Mouse (Mus musculus) layer of hippocampus, postnatal 25 days (tissue): Measurements from ENCODE around the gene Adcy9. TPM values are rescaled to one million over a fixed set of nuclear protein-coding genes. Genes with fewer than 3 reads are reported as not detected.
A peak's percentile ranks its signal among the peaks of the same experiment; 100 is the strongest.

ENCODE experiments used
- DNase-seq, 2 experiments: peaks; one replicate each; pipeline ENCODE4 v3.0.0; 2022; ENCODE audit warnings: mixed read lengths in 2 of 2, low spot score in 1 of 2; ENCODE audit errors: extremely low spot score in 1 of 2
- total RNA-seq, 2 experiments: library from RNA; stranded (reverse); gene quantifications; 2 replicates each; pipeline ENCODE4 v1.2.3; 2021

The Adcy9 gene
- total RNA-seq, 2 experiments from 2014 or later: 92.5 to 98.5 TPM

DNA sequence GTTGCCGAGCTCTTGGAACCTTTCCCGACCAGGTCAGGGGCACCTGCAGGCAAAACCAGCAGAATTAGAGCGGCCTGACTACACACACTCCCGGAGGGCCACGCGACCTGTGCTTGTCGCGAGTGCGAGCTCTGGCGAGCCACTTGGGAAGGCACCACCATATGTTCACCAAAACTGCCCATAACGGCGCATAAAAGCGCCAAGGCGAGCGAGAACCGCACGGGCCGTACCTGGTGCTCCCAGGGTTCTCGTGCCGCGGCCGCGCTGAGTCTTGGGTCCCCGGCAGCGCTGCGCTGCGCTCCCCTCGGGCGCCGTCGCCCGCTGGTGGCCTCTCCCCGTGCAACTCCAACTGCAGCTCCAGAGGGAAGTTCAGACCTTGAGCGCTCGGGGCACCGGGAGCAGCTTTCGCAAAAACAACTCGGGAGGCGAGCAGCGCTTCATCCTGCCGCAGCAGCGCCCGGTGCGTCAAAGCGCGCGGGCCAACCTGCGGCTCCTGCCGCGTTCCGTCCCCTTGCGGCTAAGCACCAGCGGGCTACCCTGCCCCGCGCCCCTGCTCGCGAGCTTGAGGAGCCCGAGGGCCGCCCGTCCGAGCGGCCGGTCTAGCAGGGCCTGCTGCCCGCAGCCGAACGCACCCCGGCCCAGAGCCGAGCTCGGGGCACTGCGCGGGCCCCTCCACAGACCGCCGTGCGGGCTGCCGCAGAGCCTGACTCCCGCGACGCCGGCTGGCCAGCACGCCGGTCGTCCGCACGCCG, 576 bp downstream of the Adcy9 start:
- DNase-seq: peak; percentile 40 to 51

DNA sequence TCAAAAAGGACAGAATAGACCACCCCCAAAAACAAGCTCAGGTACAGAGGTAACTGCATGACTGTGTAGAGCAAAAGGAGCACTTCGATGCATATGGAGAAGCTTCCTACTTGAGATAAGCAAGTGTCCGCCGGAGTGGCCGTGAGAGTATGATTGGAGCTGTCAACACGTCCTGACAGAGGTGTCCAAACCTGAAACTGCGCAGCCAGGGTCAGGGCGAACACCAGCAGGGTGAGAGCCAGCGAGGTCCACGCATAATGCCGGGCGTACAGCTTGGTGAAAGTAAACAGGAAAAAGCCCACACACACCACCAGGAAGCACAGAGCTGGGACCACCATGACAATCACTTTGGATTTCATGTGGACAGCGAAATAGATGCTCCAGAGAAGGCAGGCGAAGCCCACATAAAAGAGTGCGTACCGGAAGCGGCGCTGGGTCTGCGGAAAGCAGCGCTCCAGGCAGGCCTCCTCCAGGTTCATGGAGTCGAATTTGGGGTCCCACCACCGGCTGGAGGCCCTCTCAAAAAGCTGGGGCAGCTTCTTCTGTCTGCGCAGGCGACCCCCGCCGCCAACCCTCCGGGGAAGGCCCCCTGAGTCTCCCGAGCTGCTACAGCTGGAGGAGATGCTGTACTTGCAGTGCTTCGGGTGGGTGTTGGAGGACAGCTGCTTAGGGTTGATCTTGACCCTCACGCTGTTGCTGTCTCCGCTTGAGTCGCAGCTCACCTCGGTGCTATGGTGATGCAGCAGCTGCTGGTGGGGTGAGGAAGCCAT, 1.3 kb downstream of the Adcy9 start:
- DNase-seq: no peak

DNA sequence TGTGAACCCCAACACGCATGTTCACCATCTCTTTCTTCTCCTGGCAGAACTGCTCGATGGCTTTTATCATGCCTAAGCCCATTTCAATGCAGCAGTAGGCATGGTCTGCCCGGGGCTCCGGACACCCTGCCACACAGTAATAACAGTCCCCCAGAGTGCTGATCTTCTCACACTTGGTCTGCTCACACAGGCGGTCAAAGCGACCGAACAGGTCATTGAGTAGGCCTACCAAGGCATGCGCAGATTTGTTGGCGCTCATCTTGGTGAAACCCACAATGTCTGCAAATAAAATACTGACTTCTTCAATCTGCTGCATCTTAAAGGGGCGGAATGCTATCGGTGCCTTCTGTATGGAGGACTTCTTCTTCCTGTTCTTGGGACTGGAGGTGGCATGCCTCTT, 2.2 kb downstream of the Adcy9 start:
- no peak for DNase-seq

DNA sequence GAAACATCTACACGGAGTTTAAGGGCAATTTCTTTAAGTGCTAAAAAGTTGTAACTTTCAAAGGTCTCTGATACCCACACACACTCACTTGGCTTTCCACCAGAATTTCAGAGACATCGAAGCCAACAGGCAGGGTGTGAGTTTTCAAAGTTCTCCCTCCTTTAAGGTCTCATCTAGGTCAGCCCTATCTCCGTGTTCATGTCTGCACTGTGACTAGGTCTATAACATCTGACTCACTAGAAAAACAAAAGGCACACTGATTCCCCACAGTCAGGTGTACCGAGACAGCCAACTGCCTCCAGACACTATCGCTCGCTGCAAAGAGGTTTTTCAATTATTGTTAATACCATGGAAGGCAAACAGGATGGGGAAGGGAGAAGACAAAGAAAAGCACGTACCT, 2.8 kb downstream of the Adcy9 start:
- no peak for DNase-seq

DNA sequence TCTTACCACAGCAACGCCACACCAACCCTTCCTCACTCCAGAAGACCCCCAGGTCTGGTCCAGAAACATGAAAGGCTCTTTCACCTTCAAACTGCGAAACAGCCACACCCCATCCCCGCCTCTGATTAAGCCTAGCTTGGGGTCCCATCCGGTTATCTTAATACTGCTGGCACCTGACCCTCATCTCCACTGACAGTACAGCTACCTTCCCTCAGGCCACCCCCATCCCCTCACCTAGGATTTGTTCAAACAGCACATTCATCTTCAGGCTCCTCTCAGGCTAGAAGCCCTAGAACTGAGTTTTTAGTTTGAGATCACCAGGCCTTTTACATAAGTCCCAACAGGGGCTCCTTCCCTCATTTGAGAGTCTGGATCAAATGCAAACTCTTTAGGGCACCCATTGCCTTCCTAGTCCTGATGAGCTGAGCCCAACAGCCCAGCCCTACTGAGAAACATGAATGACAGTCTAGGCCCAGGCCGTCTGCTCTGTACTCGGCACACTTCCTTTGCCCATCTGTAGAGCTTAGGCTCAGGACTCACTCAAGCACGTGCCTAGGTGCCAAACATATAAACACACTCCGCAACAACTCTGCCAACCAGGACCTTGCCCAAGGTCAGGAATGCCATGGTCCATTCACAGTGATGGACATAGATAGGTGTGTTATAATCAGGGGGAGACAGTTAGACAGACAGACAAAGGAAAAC, 5.3 kb downstream of the Adcy9 start:
- no peak for DNase-seq

DNA sequence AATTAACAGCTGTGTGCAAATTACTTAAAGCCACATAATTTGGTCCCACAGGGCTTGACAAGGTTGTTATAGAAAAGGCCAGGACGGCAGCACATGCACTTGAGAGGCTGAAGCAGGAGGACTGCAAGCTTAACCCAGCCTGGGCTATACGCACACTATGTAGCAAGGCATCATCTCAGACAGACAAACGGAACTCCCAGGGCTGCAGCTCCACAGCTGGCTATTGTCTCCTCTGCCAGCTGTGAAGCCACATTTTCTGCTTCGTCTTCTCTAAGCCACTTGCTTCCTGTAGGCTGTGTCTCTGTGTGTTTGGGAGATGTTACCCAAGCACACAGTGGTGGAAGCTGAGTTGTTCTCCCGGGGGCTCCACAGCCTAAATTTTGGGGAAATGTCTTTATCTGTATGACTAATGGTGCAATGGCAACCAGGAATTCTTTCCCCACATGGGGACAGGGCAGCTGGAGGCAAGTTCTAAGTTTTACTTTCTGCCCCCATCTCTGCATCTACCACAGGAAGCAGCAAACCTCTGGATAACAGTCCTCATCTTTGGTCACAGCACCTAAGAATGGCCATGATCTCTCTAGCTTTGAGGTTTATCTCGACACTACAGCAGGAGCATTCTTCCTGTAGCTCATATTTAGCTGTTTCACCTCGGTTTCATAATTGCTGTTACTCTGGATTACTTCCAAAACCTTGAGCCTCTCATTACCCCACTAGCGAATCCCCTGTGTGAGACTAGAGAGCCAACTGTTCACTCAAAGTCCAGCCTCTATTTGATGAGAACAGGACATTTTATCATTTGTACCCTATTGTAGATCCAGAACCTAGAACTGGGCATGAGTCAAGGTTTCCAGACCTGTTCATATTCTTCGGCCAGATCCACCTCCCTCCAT, 6.1 kb downstream of the Adcy9 start:
- no peak for DNase-seq

DNA sequence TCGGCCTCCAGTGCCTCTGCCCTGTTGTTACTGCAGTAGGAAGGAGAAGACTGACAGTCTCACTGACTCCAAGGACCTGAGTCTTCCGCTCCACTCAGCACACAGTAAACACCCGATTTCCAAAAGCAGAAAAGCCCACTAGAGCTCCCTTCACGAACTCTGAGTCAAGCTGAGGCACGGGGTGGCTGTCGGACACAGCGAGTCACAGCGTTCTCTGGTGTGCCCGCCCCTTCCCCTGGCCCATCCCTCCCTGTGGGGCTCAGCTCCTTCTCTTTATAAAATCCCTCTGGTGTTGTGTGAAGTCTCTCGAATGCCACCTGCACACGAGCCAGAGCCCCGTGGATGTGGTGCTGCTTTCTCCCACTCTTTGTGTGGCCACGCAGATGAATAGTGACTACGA, 7.0 kb downstream of the Adcy9 start:
- DNase-seq: no peak

DNA sequence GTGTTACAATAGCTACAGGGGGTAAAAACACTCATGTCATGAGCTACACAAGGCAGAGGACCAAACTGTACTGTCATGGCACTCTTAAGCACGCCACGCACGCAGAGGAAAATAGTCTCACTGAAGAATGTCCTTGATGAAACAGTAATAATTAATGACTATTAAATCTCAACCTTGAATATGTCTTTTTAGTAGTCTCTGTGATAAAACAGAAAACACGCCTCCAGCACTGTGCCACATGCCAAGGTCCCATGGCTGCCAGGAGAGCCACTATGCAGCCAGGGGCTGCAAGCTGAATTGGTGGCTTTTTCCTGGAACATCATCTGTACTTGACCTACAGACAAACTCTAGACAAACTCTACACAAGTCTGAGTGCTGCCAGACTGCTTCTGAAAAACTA, 8.0 kb downstream of the Adcy9 start:
- DNase-seq: no peak

DNA sequence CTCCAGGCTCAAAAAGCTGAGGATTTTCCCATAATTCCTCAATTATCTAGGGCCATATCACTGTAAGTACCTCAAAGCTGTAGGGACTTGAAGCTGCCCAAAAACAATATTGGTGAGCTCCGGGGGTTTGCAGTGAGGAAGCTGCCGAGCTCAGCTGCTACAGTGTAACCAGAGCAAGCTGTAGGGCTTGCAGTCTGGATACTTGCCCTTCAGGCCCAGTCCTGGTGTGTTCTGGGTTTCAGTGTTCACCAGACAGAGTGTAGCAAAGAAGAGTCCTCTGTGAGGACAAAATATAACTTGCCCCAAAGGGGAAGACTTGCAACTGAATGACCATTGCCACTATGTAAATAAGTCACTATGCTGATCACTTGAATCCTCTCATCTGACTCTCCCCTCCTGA, 9.0 kb downstream of the Adcy9 start:
- DNase-seq: no peak

DNA sequence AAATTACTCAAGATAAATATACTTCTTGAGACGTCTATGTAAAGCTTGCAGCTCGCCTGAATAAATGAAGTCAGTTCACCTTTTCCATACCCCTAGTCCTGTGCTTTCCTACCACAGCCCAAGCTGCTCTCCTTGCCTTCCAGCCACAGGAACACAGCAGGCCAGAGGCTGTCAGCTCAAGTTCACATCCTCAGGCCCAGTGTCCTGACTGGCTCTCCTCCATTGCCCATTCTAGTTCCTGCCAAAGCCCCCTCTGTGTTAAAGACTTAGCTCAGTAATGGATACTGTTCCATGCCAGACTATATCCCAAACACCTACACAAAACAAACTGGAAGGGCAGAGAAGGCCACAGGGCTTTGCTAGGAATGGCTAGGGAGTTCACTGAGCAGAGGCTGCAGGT, 12.8 kb downstream of the Adcy9 start:
- DNase-seq: no peak

DNA sequence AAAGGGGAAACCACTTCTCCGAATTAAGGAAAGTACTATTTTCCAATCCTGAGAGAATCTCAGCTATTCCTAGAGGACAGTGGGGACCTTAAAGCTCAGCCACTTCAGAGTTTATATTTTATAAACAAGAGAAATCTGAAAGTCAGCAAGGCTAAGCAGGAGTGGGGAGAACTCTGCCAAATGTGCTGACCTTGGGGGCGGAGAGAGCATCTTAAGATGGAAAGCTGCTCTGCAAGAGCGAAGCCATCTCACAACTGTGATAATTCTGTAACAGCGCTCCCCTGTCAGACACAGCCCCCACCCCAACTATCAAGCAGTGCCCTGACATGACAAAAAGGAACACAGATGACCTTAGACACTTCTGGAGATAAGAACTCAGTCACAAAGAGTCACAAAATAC, 13.6 kb downstream of the Adcy9 start:
- no peak for DNase-seq

DNA sequence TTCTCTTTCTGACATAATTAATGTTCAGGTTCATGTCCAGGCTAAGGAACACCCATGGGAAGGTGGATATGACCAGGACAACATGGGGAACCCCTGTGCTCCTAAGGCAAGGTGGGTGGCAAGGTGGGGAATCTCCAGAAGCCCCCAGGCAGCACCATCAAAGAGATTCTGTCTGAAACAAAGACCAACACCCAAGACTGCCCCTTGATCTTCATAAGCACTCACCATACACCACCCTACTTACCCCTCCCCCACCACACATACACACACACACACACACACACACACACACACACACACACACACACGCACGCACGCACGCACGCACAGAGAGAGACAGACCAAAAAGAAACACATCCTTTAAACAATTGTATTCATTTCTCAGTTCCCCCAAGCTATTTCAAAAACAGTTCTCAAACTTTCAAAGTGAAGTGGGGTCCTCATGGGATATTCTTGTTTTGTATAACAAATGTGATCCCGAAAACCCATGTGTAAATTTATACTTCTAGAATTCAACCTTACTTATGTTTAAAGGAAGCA, 14.2 kb downstream of the Adcy9 start:
- DNase-seq: no peak

DNA sequence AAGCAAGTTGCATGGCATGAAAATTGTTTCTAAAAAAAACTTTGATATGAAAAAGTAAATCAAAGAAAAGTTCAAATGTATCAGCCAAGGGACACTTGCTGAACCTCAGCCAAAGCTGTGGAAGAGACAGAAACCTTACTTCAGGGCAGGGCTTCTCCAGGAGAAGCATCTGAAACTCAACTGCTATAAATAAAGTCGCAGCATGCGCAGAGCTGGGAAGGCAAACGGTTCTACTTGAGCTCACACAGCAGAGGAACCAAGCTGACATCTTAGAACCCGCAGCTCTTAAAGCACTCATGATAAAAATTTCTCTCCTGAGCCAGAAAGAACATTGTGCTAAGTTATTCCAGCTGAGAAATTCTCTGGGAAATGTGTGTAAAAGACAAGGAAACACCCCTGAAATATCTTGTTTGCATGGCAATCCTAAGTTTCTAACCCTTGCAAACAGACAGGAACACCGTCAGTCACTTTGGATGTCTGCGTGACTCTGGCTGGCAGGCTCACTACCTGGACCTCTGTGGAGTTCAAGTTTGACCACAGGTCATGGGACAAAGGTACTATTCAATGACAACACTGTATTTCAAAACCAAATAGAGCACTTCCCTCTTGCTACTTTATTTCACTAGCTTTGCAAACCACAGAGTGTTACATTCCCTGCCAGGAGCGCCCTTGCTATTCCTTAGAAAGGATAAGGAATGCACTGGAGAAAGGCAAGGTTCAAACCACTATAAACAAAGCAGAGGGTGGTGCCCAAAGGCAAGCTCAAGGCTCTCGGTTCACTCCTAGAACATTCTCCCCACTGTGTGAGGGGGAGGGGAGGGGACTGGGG, 15.2 kb downstream of the Adcy9 start:
- no peak for DNase-seq

DNA sequence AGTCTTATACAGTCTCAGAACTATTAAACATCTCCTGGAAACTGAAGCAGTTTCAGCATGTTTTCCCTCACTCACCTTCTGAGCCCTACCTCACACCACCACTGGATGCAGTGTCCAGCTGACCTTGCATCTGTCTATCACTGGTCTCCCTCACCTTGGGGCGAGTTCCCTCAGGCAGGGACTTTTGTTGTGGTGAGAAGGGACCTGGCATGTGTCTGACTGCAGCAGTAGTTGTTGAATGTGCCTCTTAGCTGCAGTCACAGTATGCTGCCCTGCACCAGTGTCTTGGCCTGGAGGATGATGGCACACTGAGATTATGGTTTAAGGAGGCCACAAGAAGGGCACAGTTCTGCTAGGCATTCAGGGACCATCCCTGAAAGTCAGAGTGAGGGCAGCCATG, 19.2 kb downstream of the Adcy9 start:
- no peak for DNase-seq

DNA sequence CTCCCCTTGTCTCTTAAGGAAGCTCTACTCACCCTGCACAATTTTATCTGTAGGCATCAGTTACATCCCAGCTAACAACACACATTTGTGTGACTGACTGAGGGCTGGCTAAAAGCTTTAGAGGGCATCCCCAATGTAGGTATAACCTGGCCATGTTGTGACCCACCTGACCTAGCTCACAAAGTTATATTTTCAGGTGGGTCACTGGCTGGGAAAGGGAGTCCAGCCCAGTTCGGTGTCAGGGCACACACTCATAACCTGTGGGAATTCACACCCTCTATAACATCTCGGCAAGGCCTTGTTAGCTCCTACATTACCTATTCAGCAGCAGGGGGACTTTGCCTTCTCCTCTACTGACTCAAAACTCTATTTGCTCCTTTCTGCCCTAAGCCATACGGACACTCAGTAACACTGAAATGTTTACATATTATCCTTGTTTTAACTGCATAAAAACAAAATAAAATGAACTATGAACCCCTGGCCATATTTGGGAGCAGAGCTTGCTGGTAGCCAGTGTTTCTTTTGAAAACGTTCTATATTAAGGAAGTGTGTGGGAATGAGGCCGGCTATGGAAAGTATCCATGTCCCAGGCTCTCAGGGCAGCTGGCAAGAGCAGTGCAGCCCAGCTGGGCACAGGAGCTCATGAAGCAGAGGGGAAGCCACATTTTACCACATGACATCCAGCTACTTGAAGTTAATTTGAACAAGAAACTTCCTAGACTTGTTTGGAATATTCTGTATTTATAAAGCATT, 20.7 kb downstream of the Adcy9 start:
- no peak for DNase-seq

DNA sequence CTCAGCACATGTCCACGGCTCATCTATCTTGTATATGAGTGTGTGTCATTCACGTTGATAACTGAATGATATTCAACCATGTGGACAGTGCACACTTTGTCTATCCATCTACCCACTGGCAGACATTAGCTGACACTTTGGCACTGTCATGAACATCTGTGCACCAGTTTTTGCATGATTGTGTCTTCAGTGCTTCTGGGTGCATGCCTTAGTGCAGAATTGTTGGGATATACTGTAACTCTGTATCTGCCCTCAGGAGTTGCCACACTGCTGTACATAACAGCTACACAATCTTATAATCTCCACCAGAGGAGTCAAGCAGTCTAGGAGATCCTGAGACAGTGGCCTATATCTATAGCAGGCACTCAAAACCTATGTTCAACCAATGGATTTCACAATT, 21.5 kb downstream of the Adcy9 start:
- DNase-seq: no peak

DNA sequence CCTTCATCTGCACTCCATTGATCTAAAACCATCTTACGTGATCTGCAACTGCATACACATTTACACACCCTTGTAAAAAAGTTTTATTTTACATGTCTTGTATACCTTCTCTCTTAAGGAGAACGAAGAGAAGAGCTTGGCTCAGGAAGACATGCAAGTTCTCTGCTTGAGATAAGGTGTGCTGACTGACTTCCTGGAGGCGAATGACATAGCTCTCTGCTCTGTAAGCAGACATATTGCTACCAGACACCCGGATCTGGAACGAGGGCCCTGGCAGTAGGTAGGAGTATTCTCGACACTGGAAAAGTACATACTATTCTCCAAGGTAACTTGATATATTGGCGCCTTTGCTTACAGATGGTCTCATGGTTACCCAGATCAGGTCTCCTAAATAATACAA, 22.7 kb downstream of the Adcy9 start:
- DNase-seq: no peak

DNA sequence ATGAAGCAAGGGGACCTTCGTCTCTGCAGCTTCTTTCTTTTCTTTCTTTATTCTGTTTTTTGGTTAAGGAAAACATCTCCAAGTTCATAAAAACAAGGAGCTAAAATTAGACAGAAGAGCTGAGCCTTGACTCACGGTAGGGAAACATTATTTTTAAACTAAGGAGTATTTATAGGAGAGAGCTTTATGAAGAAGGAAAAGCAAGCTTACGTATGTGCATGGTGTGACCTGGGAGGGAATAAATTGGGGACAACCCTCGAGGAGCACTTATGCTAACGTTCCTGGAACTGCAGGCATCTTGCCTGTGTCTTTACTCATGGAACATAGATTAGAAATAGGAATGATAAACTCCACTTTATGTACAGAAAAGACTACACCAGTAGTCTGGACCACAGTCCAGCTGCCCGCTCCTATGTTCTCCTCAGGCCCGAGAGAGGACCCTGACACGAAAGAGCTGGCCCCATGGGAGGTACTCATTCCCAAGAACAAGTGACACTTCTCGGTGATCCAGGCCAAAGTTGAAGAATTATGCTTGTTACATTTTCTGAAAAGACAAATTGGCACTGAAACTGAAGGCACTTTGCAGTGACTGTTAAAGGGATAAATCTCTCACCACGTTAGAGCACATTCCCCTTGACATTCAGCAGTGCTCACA, 24.5 kb downstream of the Adcy9 start:
- no peak for DNase-seq
